Mouse (Mus musculus) midbrain, embryonic 13.5 days (tissue): ENCODE results near the gene Pls1. TPM values are rescaled to one million over a fixed set of nuclear protein-coding genes. Genes with fewer than 3 reads are reported as not detected.

Experiments
- ATAC-seq: fragments of 200-750 bp; cut with Nextera tagmentation; 2 replicates; pipeline ENCODE4 v1.8.0; 2017; ENCODE audit warnings: mild to moderate bottlenecking, moderate TSS enrichment, moderate library complexity
- H3K27ac ChIP-seq: fragments of 300-500 bp; sonication (generic); 2 replicates; pipeline ENCODE4 v1.5.1; 2015; ENCODE audit warnings: inconsistent platforms, mild to moderate bottlenecking, moderate library complexity
- H3K27me3 ChIP-seq: fragments of 300-500 bp; sonication (generic); 2 replicates; pipeline ENCODE4 v1.6.1; 2015; ENCODE audit warnings: mild to moderate bottlenecking, inconsistent platforms
- H3K36me3 ChIP-seq: fragments of 300-500 bp; sonication (generic); 2 replicates; pipeline ENCODE4 v1.6.1; 2015; ENCODE audit warnings: mild to moderate bottlenecking, inconsistent platforms
- H3K4me1 ChIP-seq: fragments of 300-500 bp; sonication (generic); replicated peaks from 2 replicates; pipeline ENCODE4 v1.6.1; 2015; ENCODE audit warnings: inconsistent platforms
- H3K4me2 ChIP-seq: fragments of 300-500 bp; sonication (generic); replicated peaks from 2 replicates; pipeline ENCODE4 v1.6.1; 2015; ENCODE audit warnings: moderate library complexity, mild to moderate bottlenecking, inconsistent platforms
- H3K4me3 ChIP-seq: fragments of 300-500 bp; sonication (generic); replicated peaks from 2 replicates; pipeline ENCODE4 v1.5.1; 2015; ENCODE audit warnings: mild to moderate bottlenecking, inconsistent platforms
- H3K9ac ChIP-seq: fragments of 300-500 bp; sonication (generic); replicated peaks from 2 replicates; pipeline ENCODE4 v1.6.1; 2015; ENCODE audit warnings: mild to moderate bottlenecking, inconsistent platforms
- H3K9me3 ChIP-seq: fragments of 300-500 bp; sonication (generic); 2 replicates; pipeline ENCODE4 v1.6.1; 2016; ENCODE audit warnings: mild to moderate bottlenecking, inconsistent platforms
- WGBS: fragments of 180-500 bp; shearing (Covaris S2); methylation state at CpG from one replicate; pipeline ENCODE4 v1.1.7; 2015; 5-methylcytosine and 5-hydroxymethylcytosine counted together
- polyA plus RNA-seq: library from polyadenylated mRNA; unstranded; fragments of >200 nt; fragmentation: Nextera tagmentation; extraction: Ambion mirVana; gene quantifications from 2 replicates; pipeline ENCODE4 v1.2.1, GENCODE M21; 2015

Pls1 gene
- polyA plus RNA-seq, 1 experiment from 2014 or later: 2.5 TPM

- Histone ChIP-seq H3K4me3 (no peak overlapping the region), H3K9me3 (0 out of 2 replicates have a peak, but pooled peaks cover 2% of the 10 kb centered on the region)
- WGBS: 84% methylated on average over 2 of the region's 2 CpGs
Observed at GRCm38 (mm10) chr9:95796323-95796722, 48.8 kb downstream of the Pls1 start.

DNA sequence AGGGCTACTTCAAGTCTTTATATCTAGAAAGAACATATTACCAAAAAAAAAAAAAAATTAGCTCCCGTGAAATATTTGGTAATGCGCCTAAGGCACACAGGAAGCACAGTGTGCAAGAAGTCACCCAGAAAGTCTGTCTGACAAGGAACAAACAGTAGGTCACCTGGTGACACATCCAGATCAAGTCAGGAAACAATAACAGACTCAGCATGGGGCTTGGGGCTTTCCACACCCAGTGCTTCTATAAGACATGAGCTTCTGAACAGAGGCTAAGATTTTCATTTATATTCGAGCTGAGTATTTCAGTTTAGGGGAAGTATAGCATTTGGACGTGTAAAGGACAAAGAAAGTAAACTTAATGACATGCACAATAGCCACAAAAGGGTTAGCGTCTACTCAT lies 49.3 kb downstream of the Pls1 start:
- Histone ChIP-seq H3K4me1 (no peaks in the 10 kb centered on the region), H3K27me3 (no peaks in the 10 kb centered on the region), H3K4me3 (no peak overlapping the region), H3K4me2 (no peak overlapping the region), H3K27ac (no peak overlapping the region), H3K9ac (no peak overlapping the region), H3K36me3 (no peaks in the 10 kb centered on the region), H3K9me3 (0 out of 2 replicates have a peak, but pooled peaks cover 2% of the 10 kb centered on the region)
- no peak for ATAC-seq
- 27% methylated on average over 5 of the region's 5 CpGs for WGBS

More at GRCm38 (mm10) chr9:95796323-95796722, 48.8 kb downstream of the Pls1 start:
- H3K4me1 ChIP-seq: no peaks in the 10 kb centered on the region
- H3K27me3 ChIP-seq: no peaks in the 10 kb centered on the region
- no peak overlapping the region for H3K9ac ChIP-seq
- H3K27ac ChIP-seq: no peak overlapping the region
- H3K36me3 ChIP-seq: no peaks in the 10 kb centered on the region
- ATAC-seq: no peak
- H3K4me2 ChIP-seq: no peak overlapping the region

- H3K4me3 ChIP-seq: no peak overlapping the region
- H3K27me3 ChIP-seq: no peaks in the 10 kb centered on the region
- no peak overlapping the region for H3K9ac ChIP-seq
- ATAC-seq: no peak
- 0 out of 2 replicates have a peak, but pooled peaks cover 2% of the 10 kb centered on the region for H3K9me3 ChIP-seq
- 84% methylated on average over 2 of the region's 2 CpGs for WGBS
- H3K27ac ChIP-seq: no peak overlapping the region
- no peaks in the 10 kb centered on the region for H3K36me3 ChIP-seq
- H3K4me2 ChIP-seq: no peak overlapping the region
- no peaks in the 10 kb centered on the region for H3K4me1 ChIP-seq
Observed at GRCm38 (mm10) chr9:95795077-95795784, 49.9 kb downstream of the Pls1 start.

- WGBS: 89% methylated on average over 15 of the region's 15 CpGs
- H3K27ac ChIP-seq: no peak overlapping the region
- H3K9me3 ChIP-seq: 0 out of 2 replicates have a peak, but pooled peaks cover 2% of the 10 kb centered on the region
- H3K27me3 ChIP-seq: no peaks in the 10 kb centered on the region
- H3K4me1 ChIP-seq: no peaks in the 10 kb centered on the region
- no peak for ATAC-seq
- H3K4me2 ChIP-seq: no peak overlapping the region
- no peaks in the 10 kb centered on the region for H3K36me3 ChIP-seq
- no peak overlapping the region for H3K9ac ChIP-seq
- H3K4me3 ChIP-seq: no peak overlapping the region
Observed at GRCm38 (mm10) chr9:95793986-95794744, 50.9 kb downstream of the Pls1 start.

DNA sequence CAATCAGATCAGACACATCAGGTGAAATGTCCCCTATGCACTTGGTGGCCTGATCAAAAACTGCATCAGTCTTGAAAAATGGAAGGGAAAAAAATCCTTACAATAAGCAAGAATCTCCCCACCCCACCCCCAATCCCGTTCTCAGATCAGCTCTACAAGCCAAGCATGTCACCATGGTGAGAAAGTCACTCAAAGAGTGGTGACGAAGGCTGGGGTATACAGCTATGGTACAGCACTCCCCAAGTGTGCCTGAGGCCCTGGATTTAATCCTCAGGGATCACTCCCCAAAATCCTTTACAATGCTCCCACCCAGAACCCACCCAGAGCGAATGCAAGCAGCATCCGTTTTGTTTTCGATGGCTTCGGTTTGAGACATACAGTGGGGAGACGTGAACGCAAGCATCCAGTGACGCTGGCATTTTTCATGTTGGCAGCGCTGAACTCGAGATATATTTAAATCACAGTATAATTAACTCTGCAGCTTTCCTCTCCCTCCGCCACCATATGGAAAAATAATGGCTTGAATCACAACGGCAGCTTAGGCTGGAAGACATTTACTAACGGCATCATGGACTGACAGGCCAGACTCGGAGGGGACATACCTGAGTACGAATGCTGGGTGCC lies 60.1 kb downstream of the Pls1 start:
- no peaks in the 10 kb centered on the region for H3K9me3 ChIP-seq
- H3K36me3 ChIP-seq: no peaks in the 10 kb centered on the region
- no peak overlapping the region for H3K4me3 ChIP-seq
- no peak overlapping the region for H3K9ac ChIP-seq
- ATAC-seq: no peak
- no peak overlapping the region for H3K4me2 ChIP-seq
- H3K4me1 ChIP-seq: no peaks in the 10 kb centered on the region
- WGBS: 82% methylated on average over 16 of the region's 16 CpGs
- H3K27me3 ChIP-seq: no peaks in the 10 kb centered on the region
- no peak overlapping the region for H3K27ac ChIP-seq

GRCm38 (mm10) chr9:95783646-95784293 lies 61.3 kb downstream of the Pls1 start:
- H3K27me3 ChIP-seq: no peaks in the 10 kb centered on the region
- H3K27ac ChIP-seq: no peak overlapping the region
- no peaks in the 10 kb centered on the region for H3K4me1 ChIP-seq
- no peak overlapping the region for H3K4me2 ChIP-seq
- no peak overlapping the region for H3K4me3 ChIP-seq
- no peak overlapping the region for H3K9ac ChIP-seq
- H3K9me3 ChIP-seq: no peaks in the 10 kb centered on the region
- 0 out of 2 replicates have a peak, but pooled peaks have one; percentile 43 for ATAC-seq
- H3K36me3 ChIP-seq: no peaks in the 10 kb centered on the region
- 77% methylated on average over 17 of the region's 17 CpGs for WGBS

DNA sequence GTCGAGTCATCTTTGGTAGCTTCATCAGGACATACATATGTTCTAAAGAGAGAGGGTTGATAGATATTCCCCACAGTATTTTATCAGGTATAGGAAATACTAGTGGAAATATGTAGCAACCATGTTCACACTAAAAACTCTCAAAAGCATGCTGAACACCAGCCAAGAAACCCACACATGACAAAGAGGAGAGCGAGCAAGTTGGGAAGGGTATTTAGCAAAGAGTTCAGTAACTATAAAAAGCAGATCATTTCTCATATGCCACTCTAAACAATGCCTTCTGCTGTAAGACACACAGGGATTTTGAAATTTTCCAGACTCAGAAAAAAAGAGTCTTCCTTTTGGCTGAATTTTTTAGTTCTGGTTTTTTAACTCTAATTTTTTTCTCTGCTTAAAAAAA lies 73.4 kb downstream of the Pls1 start:
- Histone ChIP-seq H3K9me3 (no peaks in the 10 kb centered on the region), H3K9ac (no peak overlapping the region), H3K27me3 (no peaks in the 10 kb centered on the region), H3K27ac (no peak overlapping the region), H3K4me1 (no peaks in the 10 kb centered on the region), H3K4me3 (no peak overlapping the region), H3K36me3 (no peaks in the 10 kb centered on the region), H3K4me2 (no peak overlapping the region)
- 96% methylated on average over 2 of the region's 2 CpGs for WGBS
- no peak for ATAC-seq

- 83% methylated on average over 4 of the region's 4 CpGs for WGBS
- Histone ChIP-seq H3K4me3 (no peak overlapping the region), H3K9me3 (no peaks in the 10 kb centered on the region), H3K36me3 (no peaks in the 10 kb centered on the region), H3K27ac (no peak overlapping the region), H3K9ac (no peak overlapping the region), H3K4me2 (no peak overlapping the region), H3K4me1 (no peaks in the 10 kb centered on the region), H3K27me3 (no peaks in the 10 kb centered on the region)
- ATAC-seq: no peak
Observed at GRCm38 (mm10) chr9:95763218-95763617, 81.9 kb downstream of the Pls1 start.

DNA sequence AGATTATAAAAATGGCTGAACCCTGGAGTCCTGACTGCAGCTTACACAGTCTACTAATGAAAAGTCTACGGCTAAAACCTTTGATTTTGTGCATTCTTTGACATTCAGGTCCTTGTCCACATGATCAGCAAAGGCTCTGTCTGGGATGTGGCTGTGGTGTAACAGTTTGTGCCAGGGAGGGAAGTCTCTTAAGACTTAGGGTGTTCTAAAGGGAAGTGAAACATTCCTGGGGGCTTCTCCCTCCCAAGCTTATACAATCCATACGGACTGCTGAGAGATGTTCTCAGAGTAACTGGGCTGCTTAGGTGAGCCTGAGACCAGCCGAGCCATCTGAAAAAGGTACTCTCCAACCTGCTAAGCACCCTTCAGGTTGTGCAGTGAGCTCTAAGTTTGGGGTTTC lies 82.9 kb downstream of the Pls1 start:
- ATAC-seq: no peak
- no peaks in the 10 kb centered on the region for H3K4me1 ChIP-seq
- H3K4me3 ChIP-seq: no peak overlapping the region
- H3K27ac ChIP-seq: no peak overlapping the region
- no peaks in the 10 kb centered on the region for H3K27me3 ChIP-seq
- no peaks in the 10 kb centered on the region for H3K9me3 ChIP-seq
- H3K36me3 ChIP-seq: no peaks in the 10 kb centered on the region
- H3K9ac ChIP-seq: no peak overlapping the region
- 96% methylated on average over 3 of the region's 3 CpGs for WGBS
- H3K4me2 ChIP-seq: no peak overlapping the region

- Histone ChIP-seq H3K27me3 (no peaks in the 10 kb centered on the region), H3K27ac (no peak overlapping the region), H3K4me2 (no peak overlapping the region), H3K9me3 (no peaks in the 10 kb centered on the region), H3K4me1 (no peaks in the 10 kb centered on the region), H3K4me3 (no peak overlapping the region), H3K9ac (no peak overlapping the region), H3K36me3 (no peaks in the 10 kb centered on the region)
- no peak for ATAC-seq
- 93% methylated on average over 8 of the region's 8 CpGs for WGBS
Observed at GRCm38 (mm10) chr9:95761381-95761780, 83.7 kb downstream of the Pls1 start.

DNA sequence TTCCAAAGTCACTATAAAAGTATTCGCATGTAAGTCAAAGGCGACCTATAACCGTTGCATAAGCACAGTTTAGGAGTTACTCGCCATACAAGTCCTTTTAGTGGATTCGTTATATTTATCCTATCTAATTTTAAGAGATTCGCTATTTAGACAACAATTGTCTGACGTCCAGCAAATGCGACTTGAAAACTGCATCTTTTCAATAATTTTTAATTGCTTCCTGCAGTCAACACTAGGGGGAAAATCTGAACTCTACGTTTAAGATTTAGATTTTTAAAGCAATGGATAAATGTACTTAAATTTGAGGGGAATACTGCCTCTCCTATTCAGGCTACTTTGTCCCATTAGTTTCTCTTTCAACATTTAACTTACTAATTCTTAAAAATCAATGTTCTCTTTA lies 94.4 kb downstream of the Pls1 start:
- peak overlapping the region; percentile 91 for H3K4me3 ChIP-seq
- H3K27me3 ChIP-seq: peaks cover 10% of the 10 kb centered on the region
- peaks cover 20% of the 10 kb centered on the region for H3K4me1 ChIP-seq
- H3K4me2 ChIP-seq: peak overlapping the region; percentile 83
- peak overlapping the region; percentile 87 for H3K9ac ChIP-seq
- no peaks in the 10 kb centered on the region for H3K9me3 ChIP-seq
- WGBS: 42% methylated on average over 9 of the region's 9 CpGs
- no peak for ATAC-seq
- H3K36me3 ChIP-seq: no peaks in the 10 kb centered on the region
- H3K27ac ChIP-seq: no peak overlapping the region
